Mouse (Mus musculus): ENCODE results near the gene Rif1. TPM values are rescaled to one million over a fixed set of nuclear protein-coding genes. Genes with fewer than 3 reads are reported as not detected.
"Not testable (repeated sequence)": the region's sequence is repeated elsewhere in the genome, so short reads cannot be mapped to it uniquely, and the experiment has no call there.

Gene Rif1
- total RNA-seq, 2 experiments from 2014 or later, result 20.0 to 21.0 TPM

- DNase-seq, result no peak
- intact Hi-C loops (cut with DNase I), result loop anchor here (5.0 kb wide), 1 partner anchor 134 kb away; the partner anchor contains the start of gene Rbm43
These were observed 1.8 kb upstream of the Rif1 start for GRCm38 (mm10) chr2:52070816-52071215.

- intact Hi-C loops (cut with DNase I), result loop anchor here (5.0 kb wide), 1 partner anchor 134 kb away; the partner anchor contains the start of gene Rbm43
- DNase-seq, result no peak
These were observed 1.2 kb upstream of the Rif1 start for GRCm38 (mm10) chr2:52071241-52071991.

GRCm38 (mm10) chr2:52072065-52072490, 554 bp upstream of the Rif1 start:
- intact Hi-C loops (cut with DNase I), result loop anchor here (2.0 to 5.0 kb wide), 2 partner anchors 99 to 135 kb away; partner anchors contain the start of genes Nmi and Rbm43
- no peak for DNase-seq

GRCm38 (mm10) chr2:52073141-52073904, 691 bp downstream of the Rif1 start:
- peak; percentile 40 to 49 for DNase-seq
- intact Hi-C loops (cut with DNase I), result loop anchor here (2.0 to 5.0 kb wide), 2 partner anchors 101 to 136 kb away; partner anchors contain the start of genes Nmi and Rbm43

GRCm38 (mm10) chr2:52078666-52079065, 6.0 kb downstream of the Rif1 start:
- intact Hi-C loops (cut with DNase I), result no loop called here
- no peak for DNase-seq

- DNase-seq, result no peak
- intact Hi-C loops (cut with DNase I), result loop anchor here (1.0 kb wide), 1 partner anchor 16 kb away; no protein-coding TSS in a partner anchor
These were observed 11.4 kb downstream of the Rif1 start for GRCm38 (mm10) chr2:52084013-52084412.

GRCm38 (mm10) chr2:52084571-52084970, 11.9 kb downstream of the Rif1 start:
- DNase-seq, result no peak
- intact Hi-C loops (cut with DNase I), result loop anchor here (1.0 kb wide), 1 partner anchor 16 kb away; no protein-coding TSS in a partner anchor

- DNase-seq, result no peak
- intact Hi-C loops (cut with DNase I), result no loop called here
These were observed 41.5 kb downstream of the Rif1 start for GRCm38 (mm10) chr2:52114086-52114485.

GRCm38 (mm10) chr2:52131370-52131769, 58.7 kb downstream of the Rif1 start:
- intact Hi-C loops (cut with DNase I); DNase-seq: not testable (repeated sequence)

GRCm38 (mm10) chr2:52133351-52133750, 60.7 kb downstream of the Rif1 start:
- intact Hi-C loops (cut with DNase I), result no loop called here

GRCm38 (mm10) chr2:52153064-52153463, 80.4 kb downstream of the Rif1 start:
- intact Hi-C loops (cut with DNase I), result no loop called here

More at GRCm38 (mm10) chr2:52133351-52133750, 60.7 kb downstream of the Rif1 start:
- DNase-seq, result peak; percentile 14 to 54

GRCm38 (mm10) chr2:52169243-52170005, 96.8 kb downstream of the Rif1 start:
- DNase-seq, result no peak
- intact Hi-C loops (cut with DNase I), result no loop called here

More at GRCm38 (mm10) chr2:52153064-52153463, 80.4 kb downstream of the Rif1 start:
- DNase-seq, result no peak

Other genes with a start within 250 kb of the Rif1 start
- 1 to 10 TPM; 4.9 to 5.1 TPM for gene Rbm43, start 137.7 kb upstream of the Rif1 start, total RNA-seq (2021)
- gene Nmi, start 99.3 kb upstream of the Rif1 start, total RNA-seq (2021), result 1 to 10 TPM; 5.8 to 6.3 TPM
- 1 to 10 TPM; 1.2 to 1.3 TPM for gene Tnfaip6, start 34.8 kb upstream of the Rif1 start, total RNA-seq (2021)

Data from heart, postnatal 14 days (tissue).